Mouse (Mus musculus): ENCODE results near the gene 1700001C02Rik. TPM values are rescaled to one million over a fixed set of nuclear protein-coding genes. Genes with fewer than 3 reads are reported as not detected.

1700001C02Rik gene
- not detected for polyA plus RNA-seq (2017; shearing (Covaris generic))

- ATAC-seq = no peak
Measured at GRCm38 (mm10) chr5:30465861-30466260, at the start of gene 1700001C02Rik. 1700001C02Rik (plus strand) TSS chr5:30466047.

GRCm38 (mm10) chr5:30416665-30417064 is 49.2 kb upstream of the 1700001C02Rik start:
- no peak for ATAC-seq

- ATAC-seq = no peak
Measured at GRCm38 (mm10) chr5:30423121-30423520, 42.7 kb upstream of the 1700001C02Rik start.

GRCm38 (mm10) chr5:30423572-30424244 is 42.1 kb upstream of the 1700001C02Rik start:
- ATAC-seq = no peak

GRCm38 (mm10) chr5:30427406-30427805 is 38.4 kb upstream of the 1700001C02Rik start:
- ATAC-seq = no peak

- no peak for ATAC-seq
Measured at GRCm38 (mm10) chr5:30438931-30439330, 26.9 kb upstream of the 1700001C02Rik start.

- no peak for ATAC-seq
Measured at GRCm38 (mm10) chr5:30440308-30440906, 25.4 kb upstream of the 1700001C02Rik start.

GRCm38 (mm10) chr5:30442196-30442595 is 23.7 kb upstream of the 1700001C02Rik start:
- ATAC-seq = no peak

- no peak for ATAC-seq
Measured at GRCm38 (mm10) chr5:30444327-30444895, 21.4 kb upstream of the 1700001C02Rik start.

GRCm38 (mm10) chr5:30456056-30456455 is 9.8 kb upstream of the 1700001C02Rik start:
- no peak for ATAC-seq

- no peak for ATAC-seq
Measured at GRCm38 (mm10) chr5:30460155-30460554, 5.7 kb upstream of the 1700001C02Rik start.

- ATAC-seq = no peak
Measured at GRCm38 (mm10) chr5:30461821-30462220, 4.0 kb upstream of the 1700001C02Rik start, which contains the start of gene Otof. Otof (minus strand) TSS chr5:30461932.

- ATAC-seq = no peak
Measured at GRCm38 (mm10) chr5:30466315-30466714, 468 bp downstream of the 1700001C02Rik start.

GRCm38 (mm10) chr5:30470454-30470853 is 4.6 kb downstream of the 1700001C02Rik start:
- no peak for ATAC-seq

GRCm38 (mm10) chr5:30472148-30472547 is 6.3 kb downstream of the 1700001C02Rik start:
- ATAC-seq = no peak

GRCm38 (mm10) chr5:30476534-30476933 is 10.7 kb downstream of the 1700001C02Rik start:
- no peak for ATAC-seq

GRCm38 (mm10) chr5:30482319-30482718 is 16.5 kb downstream of the 1700001C02Rik start:
- ATAC-seq = no peak

- ATAC-seq = no peak
Measured at GRCm38 (mm10) chr5:30483533-30483932, 17.7 kb downstream of the 1700001C02Rik start.

- ATAC-seq = no peak
Measured at GRCm38 (mm10) chr5:30484591-30484990, 18.7 kb downstream of the 1700001C02Rik start.

- no peak for ATAC-seq
Measured at GRCm38 (mm10) chr5:30485136-30485535, 19.3 kb downstream of the 1700001C02Rik start.

- no peak for ATAC-seq
Measured at GRCm38 (mm10) chr5:30490215-30490614, 24.4 kb downstream of the 1700001C02Rik start.

- ATAC-seq = no peak
Measured at GRCm38 (mm10) chr5:30490845-30491244, 25.0 kb downstream of the 1700001C02Rik start.

GRCm38 (mm10) chr5:30493723-30494122 is 27.9 kb downstream of the 1700001C02Rik start:
- no peak for ATAC-seq

GRCm38 (mm10) chr5:30494606-30495005 is 28.8 kb downstream of the 1700001C02Rik start:
- no peak for ATAC-seq

Data from CD4-positive, CD25-positive, alpha-beta regulatory T cell, adult 4 months (primary cell).